Mouse (Mus musculus): ENCODE results near the gene Itga10. TPM values are rescaled to one million over a fixed set of nuclear protein-coding genes. Genes with fewer than 3 reads are reported as not detected.
A peak's percentile ranks its signal among the peaks of the same experiment; 100 is the strongest.
"Not testable (repeated sequence)": the region's sequence is repeated elsewhere in the genome, so short reads cannot be mapped to it uniquely, and the experiment has no call there.

Gene Itga10
- polyA plus RNA-seq, 1 experiment from 2014 or later = 3.8 TPM

DNA sequence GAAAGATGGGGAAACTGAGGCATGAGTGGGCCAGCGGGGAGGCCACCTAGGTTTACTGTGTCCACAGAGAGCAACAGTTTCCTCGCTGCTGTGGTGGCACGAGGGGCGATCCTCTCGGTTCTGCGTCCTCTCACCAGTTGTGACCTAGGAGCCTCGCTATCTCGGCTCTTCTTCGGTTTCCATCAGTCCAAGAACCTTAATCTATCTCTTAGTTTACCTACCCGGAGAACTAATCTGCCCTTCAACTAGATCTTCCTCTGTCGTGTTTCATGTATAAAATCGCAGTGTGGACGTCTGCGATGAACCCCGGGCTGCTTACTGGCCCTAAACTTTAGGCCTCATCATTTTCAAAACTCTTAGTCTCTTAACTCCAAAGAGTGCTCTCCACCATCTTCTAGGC, 9.5 kb upstream of the Itga10 start:
- WGBS = 11% methylated on average over 15 of the region's 15 CpGs
- peak overlapping the region; percentile 80 for H3K4me2 ChIP-seq
- H3K27me3 ChIP-seq = no peaks in the 10 kb centered on the region
- H3K4me1 ChIP-seq = peaks cover 25% of the 10 kb centered on the region
- no peak for ATAC-seq (ENCODE audit: insufficient number of reproducible peaks, insufficient read depth, low FRiP score, low TSS enrichment, low read depth)
- H3K36me3 ChIP-seq = peaks cover 64% of the 10 kb centered on the region
- H3K9ac ChIP-seq = peak overlapping the region; percentile 96
- no peaks in the 10 kb centered on the region for H3K9me3 ChIP-seq
- peak overlapping the region; percentile 93 for H3K4me3 ChIP-seq
- peak overlapping the region; percentile 90 for H3K27ac ChIP-seq

DNA sequence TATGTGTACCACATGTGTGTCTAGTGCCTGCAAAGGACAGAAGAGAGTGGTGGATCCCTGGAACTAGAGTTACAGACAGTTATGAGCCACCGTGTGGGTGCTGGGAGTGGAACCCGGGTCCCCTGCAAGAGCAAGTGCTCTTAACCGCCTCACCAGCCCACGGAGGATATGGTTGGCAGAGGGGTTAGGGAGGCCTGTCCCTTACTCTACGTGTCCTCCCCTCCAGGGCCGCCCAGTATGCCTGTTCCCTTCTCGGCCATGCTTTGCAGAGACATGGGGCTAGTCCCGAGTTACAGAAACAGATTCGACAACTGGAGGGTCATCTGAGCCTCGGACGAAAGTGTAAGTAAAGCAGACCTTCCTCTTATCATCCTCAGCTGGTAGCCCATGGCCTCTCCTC, 8.9 kb upstream of the Itga10 start:
- Histone ChIP-seq H3K36me3 (peaks cover 64% of the 10 kb centered on the region), H3K9ac (peak overlapping the region; percentile 96), H3K27me3 (no peaks in the 10 kb centered on the region), H3K4me1 (peaks cover 20% of the 10 kb centered on the region), H3K4me2 (peak overlapping the region; percentile 80), H3K4me3 (peak overlapping the region; percentile 93), H3K27ac (no peak overlapping the region), H3K9me3 (no peaks in the 10 kb centered on the region)
- WGBS = 65% methylated on average over 11 of the region's 11 CpGs
- no peak for ATAC-seq (ENCODE audit: insufficient number of reproducible peaks, insufficient read depth, low FRiP score, low TSS enrichment, low read depth)

DNA sequence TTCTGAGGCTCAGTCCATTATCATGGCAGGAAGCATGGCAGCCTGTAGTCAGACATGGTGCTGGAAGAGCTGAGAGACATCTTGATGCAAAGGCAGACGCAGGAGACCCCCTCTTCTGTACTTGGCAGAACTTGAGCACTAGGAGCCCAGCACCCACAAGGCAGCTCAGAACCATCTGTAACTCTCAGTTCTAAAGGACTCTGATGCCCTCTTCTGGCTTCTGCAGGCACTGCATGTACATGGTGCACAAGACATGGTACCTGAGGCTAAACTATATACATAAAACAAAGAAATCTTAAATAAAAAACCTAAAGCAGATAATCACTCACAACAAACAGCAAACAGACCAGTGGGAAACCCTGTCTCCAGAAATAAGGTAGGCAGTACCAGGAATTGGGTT, 6.2 kb upstream of the Itga10 start:
- Histone ChIP-seq H3K27me3 (no peaks in the 10 kb centered on the region), H3K9ac (no peak overlapping the region), H3K4me3 (no peak overlapping the region), H3K36me3 (peaks cover 64% of the 10 kb centered on the region), H3K4me1 (peaks cover 20% of the 10 kb centered on the region), H3K4me2 (no peak overlapping the region), H3K27ac (no peak overlapping the region), H3K9me3 (no peaks in the 10 kb centered on the region)
- no peak for ATAC-seq (ENCODE audit: insufficient number of reproducible peaks, insufficient read depth, low FRiP score, low TSS enrichment, low read depth)
- 91% methylated on average over 1 of the region's 1 CpGs for WGBS

DNA sequence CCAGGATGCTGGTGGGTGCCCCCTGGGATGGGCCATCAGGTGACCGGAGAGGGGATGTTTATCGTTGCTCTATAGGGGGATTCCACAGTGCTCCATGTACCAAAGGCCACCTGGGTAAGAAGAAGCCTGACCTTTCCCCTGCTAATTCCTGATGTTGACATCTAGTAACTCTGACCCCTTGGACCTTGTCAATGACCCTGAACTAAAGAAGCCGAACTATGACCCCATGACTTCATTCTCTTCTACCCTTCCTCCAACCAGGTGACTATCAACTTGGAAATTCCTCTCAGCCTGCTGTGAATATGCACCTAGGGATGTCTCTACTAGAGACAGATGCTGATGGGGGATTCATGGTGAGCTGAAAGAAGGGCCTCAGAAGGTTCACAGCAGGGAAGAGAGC, 2.0 kb downstream of the Itga10 start:
- Histone ChIP-seq H3K4me2 (no peak overlapping the region), H3K4me1 (no peaks in the 10 kb centered on the region), H3K36me3 (peaks cover 31% of the 10 kb centered on the region), H3K9me3 (no peaks in the 10 kb centered on the region), H3K27me3 (no peaks in the 10 kb centered on the region), H3K27ac (no peak overlapping the region), H3K9ac (no peak overlapping the region), H3K4me3 (no peak overlapping the region)
- ATAC-seq (ENCODE audit: insufficient number of reproducible peaks, insufficient read depth, low FRiP score, low TSS enrichment, low read depth) = no peak
- 88% methylated on average over 3 of the region's 3 CpGs for WGBS

DNA sequence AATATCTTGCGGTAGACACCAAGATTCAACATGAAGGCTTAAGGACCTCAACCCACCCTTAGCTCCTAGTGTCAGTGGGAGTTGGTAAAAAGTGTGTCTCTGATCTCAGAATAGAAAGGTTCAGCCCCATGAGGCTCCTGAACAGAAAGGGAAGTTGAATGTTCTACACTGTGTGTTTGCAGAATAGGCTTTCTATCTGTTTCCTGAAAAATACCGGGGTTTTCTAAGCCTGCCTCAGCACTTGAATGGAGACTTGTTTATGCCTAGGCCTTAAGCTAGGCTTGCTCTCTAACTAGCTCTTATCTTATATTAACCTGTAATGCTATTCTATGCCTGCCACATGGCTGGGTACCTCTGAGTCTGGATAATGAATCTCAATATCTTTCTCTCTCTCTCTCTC, 15.5 kb downstream of the Itga10 start:
- peaks cover 14% of the 10 kb centered on the region for H3K36me3 ChIP-seq
- H3K27ac ChIP-seq = no peak overlapping the region
- H3K9ac ChIP-seq = no peak overlapping the region
- no peak overlapping the region for H3K4me2 ChIP-seq
- no peak overlapping the region for H3K4me3 ChIP-seq
- H3K4me1 ChIP-seq = peaks cover 18% of the 10 kb centered on the region
- ATAC-seq (ENCODE audit: insufficient number of reproducible peaks, insufficient read depth, low FRiP score, low TSS enrichment, low read depth) = no peak
- WGBS = 85% methylated on average over 2 of the region's 2 CpGs
- H3K27me3 ChIP-seq = no peaks in the 10 kb centered on the region
- no peaks in the 10 kb centered on the region for H3K9me3 ChIP-seq

DNA sequence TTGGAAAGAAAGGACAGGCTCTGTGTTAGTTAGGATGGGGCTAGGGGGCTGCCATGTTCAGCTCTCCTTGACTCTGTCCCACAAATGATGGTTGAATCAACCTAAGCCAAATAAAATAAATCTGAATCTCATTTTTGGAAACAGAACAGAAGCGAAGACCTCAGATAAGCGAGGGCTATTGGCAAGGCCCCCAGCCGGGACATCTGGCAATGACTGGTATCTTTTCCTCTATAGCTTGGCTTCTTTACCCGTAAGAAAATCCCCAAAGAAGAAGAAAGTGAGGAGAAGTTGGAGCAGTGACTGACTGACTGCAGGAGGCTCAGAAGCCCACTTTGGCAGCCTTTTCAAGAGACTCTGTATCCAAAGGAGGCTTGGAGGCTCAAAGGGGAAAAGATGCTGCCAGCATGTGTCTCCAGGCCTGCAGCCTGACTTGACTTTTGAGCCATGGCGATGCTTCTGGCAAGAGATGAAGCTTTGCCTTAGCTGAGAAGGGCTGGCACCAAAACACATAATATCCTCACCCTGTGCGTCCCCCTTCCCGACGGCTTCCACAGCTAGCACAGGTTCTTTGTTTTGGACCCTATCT, 17.4 kb downstream of the Itga10 start:
- H3K27me3 ChIP-seq = no peaks in the 10 kb centered on the region
- 47% methylated on average over 8 of the region's 8 CpGs for WGBS
- ATAC-seq (ENCODE audit: insufficient number of reproducible peaks, insufficient read depth, low FRiP score, low TSS enrichment, low read depth) = no peak
- no peaks in the 10 kb centered on the region for H3K9me3 ChIP-seq
- H3K9ac ChIP-seq = peak overlapping the region; percentile 61; the same call in 1 of the 2 replicates
- H3K36me3 ChIP-seq = peaks cover 2% of the 10 kb centered on the region; the same call in 1 of the 2 replicates
- peak overlapping the region; percentile 33; the same call in 1 of the 2 replicates for H3K4me3 ChIP-seq
- H3K27ac ChIP-seq = peak overlapping the region; percentile 83
- H3K4me1 ChIP-seq = peaks cover 18% of the 10 kb centered on the region
- H3K4me2 ChIP-seq = peak overlapping the region; percentile 58

DNA sequence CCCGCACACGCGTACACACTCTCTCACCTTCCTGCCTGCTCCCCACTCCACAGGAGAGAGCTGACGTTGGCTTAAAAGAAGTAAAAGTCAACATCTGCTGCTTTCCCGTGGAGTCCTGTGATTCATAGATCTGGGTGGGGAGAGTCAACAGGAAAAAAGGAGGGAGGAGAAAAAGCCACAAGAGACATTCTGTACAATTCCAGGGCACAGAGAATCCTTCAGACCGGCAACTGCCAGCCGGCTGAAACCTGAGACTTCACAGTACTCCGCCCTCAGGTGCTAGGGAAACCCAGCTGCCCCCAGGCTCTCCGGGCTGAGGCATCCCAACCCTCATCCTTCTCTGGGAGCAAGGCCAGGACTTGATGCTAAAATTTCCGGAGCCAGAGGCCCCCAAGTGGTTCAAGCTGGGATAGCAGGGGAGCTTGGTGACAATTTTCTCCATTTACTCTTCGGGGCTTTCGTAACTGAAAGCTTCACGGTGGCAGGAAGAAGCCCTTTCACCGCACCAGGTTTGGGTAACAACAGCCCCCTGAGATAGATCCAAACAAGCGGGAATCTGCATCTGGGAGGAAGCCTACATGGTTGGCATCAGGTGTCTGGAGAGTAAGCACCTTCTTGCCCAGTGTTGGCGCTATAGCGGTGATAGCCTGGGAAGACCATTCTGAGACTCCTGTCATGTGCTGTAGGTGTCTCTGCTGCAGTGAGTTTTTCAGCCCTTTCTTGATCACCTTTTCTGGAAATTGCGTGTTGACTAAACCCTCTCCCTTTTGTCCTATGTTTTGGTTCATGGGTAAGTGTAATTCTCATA, 18.3 kb downstream of the Itga10 start:
- Histone ChIP-seq H3K27ac (peak overlapping the region; percentile 83), H3K4me3 (peak overlapping the region; percentile 33), H3K36me3 (no peaks in the 10 kb centered on the region), H3K4me1 (peaks cover 18% of the 10 kb centered on the region), H3K9me3 (no peaks in the 10 kb centered on the region), H3K27me3 (no peaks in the 10 kb centered on the region), H3K9ac (peak overlapping the region; percentile 61), H3K4me2 (peak overlapping the region; percentile 58)
- peak; percentile 88 for ATAC-seq (ENCODE audit: insufficient number of reproducible peaks, insufficient read depth, low FRiP score, low TSS enrichment, low read depth)
- WGBS = 6% methylated on average over 18 of the region's 18 CpGs

DNA sequence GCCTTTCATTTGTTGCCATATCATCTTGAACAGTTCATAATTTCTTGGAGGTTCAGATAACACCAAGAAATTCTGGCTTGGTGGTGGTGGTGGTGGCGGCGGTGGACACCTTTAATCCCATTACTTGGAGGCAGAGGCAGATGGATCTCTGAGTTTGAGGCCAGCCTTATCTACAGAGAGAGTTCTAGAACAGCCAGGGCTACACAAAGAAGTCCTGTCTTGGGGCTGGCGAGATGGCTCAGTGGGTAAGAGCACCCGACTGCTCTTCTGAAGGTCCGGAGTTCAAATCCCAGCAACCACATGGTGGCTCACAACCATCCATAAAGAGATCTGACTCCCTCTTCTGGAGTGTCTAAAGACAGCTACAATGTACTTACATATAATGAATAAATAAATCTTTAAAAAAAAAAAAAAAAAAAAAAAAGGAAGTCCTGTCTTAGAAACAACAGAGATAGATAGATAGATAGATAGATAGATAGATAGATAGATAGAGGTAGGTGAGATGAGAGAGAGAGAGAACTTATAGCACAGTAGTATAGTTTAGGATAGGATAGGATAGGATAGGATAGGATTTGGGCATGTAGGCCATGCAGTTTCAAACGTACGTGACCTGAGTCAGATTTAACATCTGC, 20.5 kb downstream of the Itga10 start:
- H3K4me2 ChIP-seq; H3K9ac ChIP-seq; H3K9me3 ChIP-seq; H3K27me3 ChIP-seq; H3K27ac ChIP-seq; H3K36me3 ChIP-seq; ATAC-seq (ENCODE audit: insufficient number of reproducible peaks, insufficient read depth, low FRiP score, low TSS enrichment, low read depth); H3K4me3 ChIP-seq: not testable (repeated sequence)
- WGBS = 88% methylated on average over 7 of the region's 7 CpGs
- H3K4me1 ChIP-seq = peaks cover 23% of the 10 kb centered on the region

DNA sequence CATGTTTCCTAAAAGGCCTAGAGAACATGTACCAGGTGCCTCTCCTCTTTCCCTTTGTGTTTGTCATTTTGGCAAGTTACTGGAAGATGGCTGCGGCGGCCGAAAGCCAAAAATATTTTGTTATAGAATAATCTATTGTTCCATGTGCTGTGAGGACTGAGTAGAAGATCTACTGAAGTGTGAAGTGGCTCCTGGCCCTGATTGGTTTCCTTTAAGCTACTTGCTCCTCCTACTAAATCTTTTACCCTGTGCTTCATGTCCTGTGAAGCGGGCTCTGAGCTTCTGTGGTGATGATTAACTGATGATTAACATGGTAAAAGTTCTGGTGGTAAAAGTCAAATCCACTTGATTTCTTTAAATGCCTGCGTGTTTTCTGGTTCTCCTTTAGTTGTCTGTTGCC, 21.5 kb downstream of the Itga10 start:
- WGBS = 97% methylated on average over 5 of the region's 5 CpGs
- Histone ChIP-seq H3K4me3 (no peak overlapping the region), H3K27me3 (no peaks in the 10 kb centered on the region), H3K27ac (no peak overlapping the region), H3K4me1 (peaks cover 23% of the 10 kb centered on the region), H3K9ac (no peak overlapping the region), H3K9me3 (no peaks in the 10 kb centered on the region), H3K36me3 (no peaks in the 10 kb centered on the region), H3K4me2 (no peak overlapping the region)
- ATAC-seq (ENCODE audit: insufficient number of reproducible peaks, insufficient read depth, low FRiP score, low TSS enrichment, low read depth) = no peak

DNA sequence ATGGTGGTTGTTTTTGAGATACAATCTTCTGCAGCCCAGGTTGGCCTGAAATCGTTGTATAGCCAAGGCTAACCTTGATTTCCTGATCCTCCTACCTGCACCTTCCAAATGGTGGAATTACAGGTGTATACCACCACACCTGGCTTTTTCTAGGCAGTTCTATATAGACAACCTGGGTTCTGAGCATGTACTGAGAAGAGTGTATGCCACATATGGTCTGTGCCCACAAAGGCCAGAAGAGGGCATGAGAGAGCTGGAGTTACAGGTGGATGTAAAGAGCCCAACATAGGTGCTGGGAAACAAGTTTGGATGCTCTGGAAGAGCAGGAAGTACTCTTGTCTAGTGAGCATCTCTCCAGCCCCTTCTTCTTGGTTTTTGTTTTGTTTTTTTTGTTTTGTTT, 21.9 kb downstream of the Itga10 start:
- H3K36me3 ChIP-seq = no peaks in the 10 kb centered on the region
- peaks cover 23% of the 10 kb centered on the region for H3K4me1 ChIP-seq
- WGBS = 53% methylated on average over 1 of the region's 1 CpGs
- ATAC-seq (ENCODE audit: insufficient number of reproducible peaks, insufficient read depth, low FRiP score, low TSS enrichment, low read depth) = no peak
- H3K4me2 ChIP-seq = no peak overlapping the region
- no peak overlapping the region for H3K9ac ChIP-seq
- H3K4me3 ChIP-seq = no peak overlapping the region
- no peak overlapping the region for H3K27ac ChIP-seq
- no peaks in the 10 kb centered on the region for H3K9me3 ChIP-seq
- no peaks in the 10 kb centered on the region for H3K27me3 ChIP-seq

DNA sequence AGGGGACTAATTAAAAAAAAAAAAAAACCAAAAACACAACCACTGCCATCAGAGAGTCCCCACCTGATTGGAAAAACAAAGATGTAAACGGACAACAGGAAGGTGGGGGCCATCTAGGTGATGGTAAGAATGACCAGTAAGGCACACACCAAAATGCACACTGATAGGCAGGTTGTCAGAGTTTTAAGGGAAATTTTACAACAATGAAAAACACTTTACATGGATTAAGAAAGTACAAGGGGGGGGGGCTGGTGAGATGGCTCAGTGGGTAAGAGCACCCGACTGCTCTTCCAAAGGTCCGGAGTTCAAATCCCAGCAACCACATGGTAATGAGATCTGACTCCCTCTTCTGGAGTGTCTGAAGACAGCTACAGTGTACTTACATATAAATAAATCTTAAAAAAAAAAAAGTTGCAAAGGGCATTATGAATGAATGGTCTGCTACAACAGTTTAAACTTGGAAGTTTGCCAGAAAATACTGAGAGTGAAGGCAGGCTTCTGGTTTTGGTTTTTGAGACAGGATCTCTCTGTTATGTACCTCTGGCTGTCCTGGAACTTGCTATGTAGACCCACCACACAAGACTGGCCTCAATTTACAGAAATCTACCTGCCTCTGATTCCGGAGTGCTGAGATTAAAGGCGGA, 23.2 kb downstream of the Itga10 start:
- Histone ChIP-seq H3K4me1 (peaks cover 13% of the 10 kb centered on the region), H3K4me2 (no peak overlapping the region), H3K4me3 (no peak overlapping the region), H3K9me3 (no peaks in the 10 kb centered on the region), H3K9ac (no peak overlapping the region), H3K36me3 (no peaks in the 10 kb centered on the region), H3K27ac (no peak overlapping the region), H3K27me3 (no peaks in the 10 kb centered on the region)
- no peak for ATAC-seq (ENCODE audit: insufficient number of reproducible peaks, insufficient read depth, low FRiP score, low TSS enrichment, low read depth)
- WGBS = 95% methylated on average over 5 of the region's 5 CpGs

Measured in embryonic facial prominence, embryonic 13.5 days (tissue).